Mouse (Mus musculus): ENCODE data around the gene Ces1h.

DNA sequence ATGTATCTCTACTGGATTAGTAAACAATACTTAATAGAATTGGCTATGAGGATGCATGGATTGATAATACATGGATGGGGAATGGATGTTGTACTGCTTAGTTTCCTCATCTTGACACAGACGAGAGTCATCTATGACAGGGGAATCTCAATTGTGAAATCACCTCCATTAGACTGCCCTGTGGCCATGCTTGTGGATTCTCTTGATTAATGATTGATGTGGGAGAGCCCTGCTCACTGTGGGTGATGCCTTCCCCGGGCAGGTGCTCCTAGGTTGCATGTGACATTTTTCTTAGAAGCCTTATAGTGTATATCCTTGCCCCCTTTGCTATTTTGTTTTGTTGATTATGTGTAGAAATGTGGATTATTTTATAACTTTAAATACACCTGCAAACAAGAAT lies 54.4 kb downstream of the Ces1h start:
- no peak for TF ChIP-seq POLR2A (IDR thresholded peaks at IDR 0.05; ENCODE audit: low read depth, low read length)
- no peak for TF ChIP-seq CTCF (conservative IDR thresholded peaks at IDR 0.05; ENCODE audit: insufficient read depth, insufficient read length, low read depth, low read length)

Data from kidney, adult 2 months (tissue).